Mouse (Mus musculus) gonadal fat pad, adult 2 months (tissue): ENCODE data around the gene Higd2a. TPM values are rescaled to one million over a fixed set of nuclear protein-coding genes. Genes with fewer than 3 reads are reported as not detected.

Experiments
- DNase-seq: peaks from one replicate; pipeline ENCODE4 v3.0.0-alpha.2; 2012; ENCODE audit warnings: low read depth
- polyA plus RNA-seq: library from polyadenylated mRNA; depleted of rRNA; stranded (reverse); fragments of >200 nt; gene quantifications from 2 replicates; pipeline ENCODE4 v1.2.3, GENCODE M21; 2012; rRNA removed

Gene Higd2a
- polyA plus RNA-seq = 119 and 123 TPM in 2 replicates

DNA sequence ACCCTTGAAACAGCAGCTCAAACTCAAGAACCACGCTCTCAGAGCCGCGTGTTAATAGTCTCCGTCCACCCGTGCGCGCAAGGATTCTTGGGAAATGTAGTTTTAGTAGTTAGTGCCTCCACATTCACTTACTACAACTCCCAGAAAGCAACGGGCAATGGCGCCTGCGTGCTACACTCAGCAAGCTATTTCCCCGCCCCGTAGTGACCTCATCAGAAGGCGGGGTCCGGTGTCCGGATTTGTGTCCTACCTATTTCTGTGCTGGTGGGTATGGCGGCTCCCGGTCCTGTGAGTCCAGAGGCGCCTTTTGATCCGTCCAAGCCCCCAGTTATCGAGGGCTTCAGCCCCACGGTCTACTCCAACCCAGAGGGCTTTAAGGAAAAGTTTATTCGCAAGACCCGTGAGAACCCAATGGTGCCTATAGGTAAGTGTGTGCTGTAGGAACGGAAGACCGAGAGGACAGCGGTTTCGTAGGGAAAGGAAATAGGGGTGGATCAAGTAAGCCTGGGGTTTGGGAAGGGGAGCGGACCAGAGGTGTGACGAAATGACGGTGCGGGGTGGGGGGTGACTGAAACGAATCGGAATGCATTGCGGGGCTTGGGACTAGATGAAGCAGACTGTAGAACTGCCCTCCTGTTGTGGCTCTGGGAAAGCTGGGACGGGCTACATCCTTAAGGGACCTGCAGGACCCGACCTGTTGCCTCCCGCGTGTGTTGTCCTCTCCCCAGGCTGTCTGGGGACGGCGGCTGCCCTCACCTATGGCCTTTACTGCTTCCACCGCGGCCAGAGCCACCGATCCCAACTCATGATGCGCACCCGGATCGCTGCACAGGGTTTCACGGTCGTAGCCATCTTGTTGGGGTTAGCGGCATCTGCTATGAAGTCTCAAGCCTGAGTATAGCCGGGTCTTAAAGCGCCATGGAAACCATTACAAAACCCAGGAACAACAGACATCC lies at the start of gene Higd2a, which contains the start of gene Nop16:
Gene Higd2a (plus strand): TSS at position 212 of the 956 bp plus-strand sequence.
Gene Nop16 (minus strand): TSS at position 95 of the 956 bp plus-strand sequence.
- DNase-seq = peak; percentile 81

DNA sequence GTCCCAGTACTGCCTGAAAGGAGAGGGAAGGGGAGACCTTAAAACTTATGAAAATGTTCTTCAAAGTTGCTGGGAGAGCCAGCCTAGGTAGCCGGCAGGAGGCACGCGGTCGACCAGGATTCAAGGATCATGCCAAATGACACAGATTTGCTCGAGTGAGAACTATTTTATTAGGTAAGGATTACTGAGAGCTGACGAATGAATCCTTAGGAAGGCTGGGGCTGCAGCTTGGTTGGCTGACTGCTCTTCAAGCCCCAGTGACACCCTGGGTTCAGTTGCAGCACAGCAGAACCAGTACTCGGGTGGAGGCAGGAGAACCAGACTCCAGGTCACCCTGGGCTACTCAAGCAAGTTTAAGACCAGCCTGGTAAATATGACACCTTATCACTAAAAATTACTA lies 42.0 kb upstream of the Higd2a start:
- DNase-seq = no peak

DNA sequence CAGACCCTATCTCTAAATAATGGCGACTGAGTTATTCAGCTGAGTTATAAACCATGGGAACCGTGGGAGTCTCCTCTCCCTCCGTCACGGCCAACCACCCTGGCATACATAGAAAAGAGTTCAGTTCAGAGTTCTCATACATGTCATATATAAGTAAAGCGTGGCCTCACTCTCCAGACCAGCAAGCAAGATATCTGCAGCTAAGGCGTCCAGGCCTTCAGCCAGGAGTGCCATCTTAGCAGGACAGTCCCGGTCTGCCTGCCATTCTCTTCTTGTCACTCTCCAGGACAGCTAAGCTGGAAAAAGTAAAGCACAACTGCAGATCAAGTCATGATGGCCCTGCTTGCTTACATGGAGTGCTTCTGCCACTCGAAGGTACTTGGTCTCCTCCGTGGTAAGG lies 33.8 kb upstream of the Higd2a start:
- DNase-seq = no peak

DNA sequence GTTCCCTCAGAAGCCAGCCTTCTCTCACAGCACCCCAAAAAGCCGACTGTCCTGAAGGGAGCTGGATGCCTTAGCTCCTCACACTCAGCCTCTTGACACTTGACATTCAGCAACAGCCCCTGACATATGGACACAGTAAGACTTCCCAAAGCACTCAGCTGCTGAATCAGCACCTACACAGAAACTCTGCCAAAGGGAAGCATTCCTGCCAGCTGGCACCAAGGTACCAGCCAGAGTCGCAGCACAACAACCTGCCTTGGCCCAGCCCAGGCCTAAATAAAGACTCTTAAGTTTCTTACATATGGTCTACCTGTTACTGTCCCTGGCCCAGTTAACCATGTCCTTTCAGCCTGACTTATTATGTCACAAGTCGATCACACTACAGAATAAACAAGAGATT lies 33.2 kb upstream of the Higd2a start:
- peak; percentile 58 for DNase-seq

DNA sequence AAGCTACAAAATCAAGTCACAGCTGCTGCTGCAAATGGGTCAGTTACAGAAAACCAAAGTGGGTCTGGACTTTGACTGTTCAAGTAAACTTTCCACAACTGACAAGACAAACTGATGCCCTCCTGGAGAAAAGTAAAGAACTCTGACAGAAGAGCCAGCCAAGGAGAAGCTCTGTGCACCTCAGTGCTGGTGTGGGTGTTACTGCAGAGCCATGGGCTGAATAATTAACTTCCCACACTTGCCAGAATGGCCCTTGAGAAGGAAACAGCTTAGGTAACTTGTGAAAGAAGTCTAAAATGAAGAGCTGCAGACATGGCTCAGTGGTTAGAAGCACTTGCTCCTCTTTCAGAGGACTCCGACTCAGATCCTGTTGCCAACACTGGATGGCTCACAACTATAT lies 32.4 kb upstream of the Higd2a start:
- DNase-seq = no peak

DNA sequence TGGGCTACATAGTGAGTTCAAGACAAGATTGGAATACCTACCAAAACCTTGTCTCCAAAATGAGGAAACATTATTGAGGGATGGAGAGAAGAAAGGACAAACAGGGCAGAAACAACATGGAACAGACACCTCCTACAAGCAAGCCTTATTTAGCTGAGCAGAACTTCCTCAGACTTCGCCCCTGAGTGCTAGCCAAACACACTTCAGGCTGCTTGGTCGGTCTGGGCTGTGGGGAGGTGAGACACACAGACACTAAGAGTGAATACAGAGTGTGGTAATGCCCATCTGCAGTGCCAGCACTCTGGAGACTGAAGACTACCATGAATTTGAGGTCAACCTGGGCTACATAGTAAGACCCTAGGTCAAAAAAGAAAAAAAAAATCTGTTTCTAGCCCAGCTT lies 30.4 kb upstream of the Higd2a start:
- DNase-seq = no peak

DNA sequence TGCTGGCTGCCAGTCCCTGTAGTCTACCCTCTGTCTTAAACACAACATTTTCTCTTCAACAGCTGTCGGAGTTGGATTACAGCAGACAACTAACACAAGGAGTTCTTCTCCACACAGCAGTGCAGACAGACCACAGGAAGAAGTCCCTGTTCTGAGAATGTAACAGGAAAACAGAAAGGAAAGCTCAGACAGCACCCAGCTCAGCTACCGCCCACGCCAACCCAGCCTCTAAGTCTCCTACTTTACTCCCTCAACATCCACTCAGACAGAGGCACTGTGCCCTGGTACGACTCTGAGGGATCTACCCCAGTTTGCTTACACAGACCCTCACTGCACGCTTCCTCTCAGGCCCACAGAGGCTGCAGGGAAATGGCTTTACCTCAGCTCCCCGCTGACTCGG lies 29.4 kb upstream of the Higd2a start:
- DNase-seq = no peak

DNA sequence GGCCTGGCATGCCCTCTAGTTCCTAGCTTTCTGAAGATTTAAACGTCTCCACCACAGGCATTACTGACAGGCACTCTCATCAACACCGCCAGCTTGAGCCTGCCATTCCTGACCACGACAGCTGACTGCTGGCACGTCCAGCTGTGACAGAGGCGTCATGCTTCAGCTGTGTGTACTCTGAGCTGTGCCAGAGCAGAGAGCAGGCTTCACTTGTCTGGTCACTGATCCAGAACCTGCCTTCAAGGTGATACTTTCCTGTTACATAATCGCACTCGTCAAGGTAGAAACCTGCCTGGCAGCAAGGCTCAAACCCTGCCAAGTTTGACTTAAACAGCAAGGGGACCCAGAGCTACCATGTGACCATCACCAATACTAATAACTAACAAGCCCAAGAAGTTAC lies 27.4 kb upstream of the Higd2a start:
- peak; percentile 76 for DNase-seq

DNA sequence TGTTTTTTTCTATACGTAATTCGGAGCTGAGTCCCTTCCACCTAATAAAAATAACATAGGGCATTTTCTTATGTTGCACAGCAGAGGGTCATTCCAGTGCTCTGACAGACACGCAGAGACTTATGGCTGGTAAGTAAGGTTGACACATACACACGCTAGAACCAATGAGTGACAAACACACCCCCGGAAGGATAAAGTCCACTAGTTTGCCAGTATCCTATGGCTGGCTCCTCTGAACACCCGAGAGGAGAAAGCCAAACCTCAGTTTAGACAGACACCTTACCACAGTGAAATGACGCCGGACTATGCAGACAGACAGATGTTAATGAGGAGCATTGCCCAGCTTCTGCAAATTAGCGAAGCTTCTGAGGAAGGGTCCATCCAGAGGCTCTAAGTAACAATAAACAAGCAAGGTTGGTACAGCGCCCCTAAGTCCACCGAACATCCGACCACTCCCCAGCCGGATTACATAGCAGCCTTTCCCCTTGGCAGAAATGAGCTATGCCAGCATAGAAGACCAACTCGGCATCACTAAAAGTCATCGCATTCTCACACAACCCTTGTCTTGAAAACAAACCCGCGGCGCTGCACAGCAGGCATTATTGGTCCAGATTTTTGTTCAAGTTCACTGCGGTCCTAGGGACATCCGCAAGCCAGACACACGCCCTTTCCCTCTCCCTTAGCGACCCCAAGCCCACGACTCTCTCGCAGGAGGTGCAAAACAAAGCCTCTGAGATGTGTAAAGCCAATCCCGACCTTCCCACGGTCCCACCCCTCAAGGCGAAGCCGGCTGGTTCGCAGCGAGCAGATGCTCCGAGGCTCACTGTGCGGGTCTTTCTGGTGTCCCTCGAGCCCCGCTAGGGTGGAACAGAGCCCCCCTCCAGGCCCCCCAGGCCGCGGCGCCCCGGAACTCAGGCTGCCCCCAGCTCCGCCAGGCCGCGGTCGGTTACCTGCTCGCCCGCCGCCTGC lies 25.5 kb upstream of the Higd2a start:
- DNase-seq = no peak

DNA sequence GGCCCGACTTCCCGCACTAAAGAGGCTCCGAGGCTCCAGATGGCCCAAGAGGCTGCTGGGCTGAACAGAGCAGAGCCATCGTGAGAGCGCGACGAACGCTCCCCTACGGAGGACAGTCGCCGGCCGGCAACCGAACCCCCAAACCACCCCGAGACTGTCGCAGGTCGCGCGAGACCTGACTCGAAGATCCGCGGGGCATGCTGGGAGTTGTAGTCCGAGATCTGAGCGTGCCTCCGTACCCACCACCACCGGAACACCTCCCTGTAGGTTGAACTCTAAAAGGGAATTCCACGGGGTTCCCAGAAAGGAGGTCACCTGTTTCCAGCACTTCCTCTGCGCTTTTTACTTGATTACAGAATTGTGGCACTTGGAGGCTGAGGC lies 24.8 kb upstream of the Higd2a start, which contains the start of gene 4833439L19Rik:
Gene 4833439L19Rik (minus strand): TSS at position 235 of the 381 bp plus-strand sequence.
- DNase-seq = no peak

DNA sequence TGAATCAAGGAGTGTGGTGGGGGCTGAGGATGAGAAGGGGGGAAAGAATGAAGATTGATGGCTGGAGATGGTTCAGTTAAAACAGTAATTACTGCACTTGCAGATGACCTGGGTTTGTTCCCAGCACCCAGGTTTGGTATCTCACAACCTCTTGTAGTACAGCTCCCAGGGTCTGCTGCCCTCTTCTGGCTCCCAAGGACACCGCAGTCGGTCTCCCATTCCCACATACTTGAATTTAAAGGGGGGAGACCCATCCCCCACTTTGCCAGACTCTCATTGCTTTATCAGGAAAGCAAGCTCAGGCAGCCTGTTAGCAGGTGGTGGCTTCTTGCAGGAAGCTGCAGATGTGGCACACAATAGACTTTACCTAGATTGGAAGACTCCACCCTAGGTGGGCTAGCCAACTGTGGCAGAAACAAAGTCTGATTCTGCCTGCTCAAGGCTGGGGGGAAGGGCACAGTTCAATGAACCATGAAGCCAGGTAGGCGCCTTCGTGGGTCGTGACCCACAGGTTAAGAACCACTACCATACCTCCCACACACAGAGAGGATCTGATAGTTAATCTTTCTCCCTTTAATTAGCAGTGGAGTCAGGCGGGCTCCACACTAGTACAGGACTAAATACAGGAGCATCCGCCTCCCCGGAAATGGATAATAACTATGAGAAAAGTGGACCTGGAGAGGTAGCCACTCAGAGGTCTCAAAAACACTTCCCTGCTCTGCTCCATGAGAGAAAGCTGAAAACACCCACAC lies 24.2 kb upstream of the Higd2a start:
- DNase-seq = no peak

DNA sequence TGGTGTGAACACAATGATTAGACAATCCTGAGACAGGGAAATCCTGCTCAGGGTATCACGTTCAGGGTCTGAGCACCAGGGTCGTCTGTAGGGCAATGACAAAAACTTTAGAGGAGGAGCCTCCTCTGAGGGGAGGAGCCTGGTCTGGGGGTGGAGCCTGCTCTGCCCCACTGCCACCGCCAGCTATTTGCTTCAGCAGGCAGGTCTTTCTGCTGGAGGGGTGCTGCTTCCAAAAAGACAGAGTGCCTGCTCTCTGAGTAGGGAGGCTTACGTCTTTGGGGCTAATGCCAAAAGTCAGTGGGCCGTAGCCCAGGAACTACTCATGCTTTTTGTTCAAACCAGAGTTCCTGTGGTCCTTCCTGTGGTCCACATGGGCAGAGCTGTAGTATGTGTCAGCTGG lies 21.6 kb upstream of the Higd2a start:
- no peak for DNase-seq

DNA sequence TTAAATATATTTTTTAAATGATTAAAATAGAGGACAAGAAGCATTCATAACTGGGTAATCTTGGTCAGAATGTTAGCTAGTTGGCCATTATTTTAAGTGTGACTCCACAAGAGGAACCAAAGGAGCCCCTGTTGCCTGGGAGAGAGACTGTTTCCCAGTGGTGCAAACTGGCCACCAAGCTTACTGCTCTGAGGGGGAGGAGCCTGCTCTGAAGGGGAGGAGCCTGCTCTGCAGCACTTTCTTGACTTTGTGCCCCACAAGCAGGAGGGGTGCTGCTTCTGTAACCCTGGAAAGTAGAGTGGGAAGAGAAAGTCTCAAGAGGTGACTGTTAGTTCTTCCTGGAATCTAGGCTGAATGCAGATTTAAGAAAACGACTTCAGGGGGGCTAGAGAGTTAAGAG lies 20.7 kb upstream of the Higd2a start:
- no peak for DNase-seq

DNA sequence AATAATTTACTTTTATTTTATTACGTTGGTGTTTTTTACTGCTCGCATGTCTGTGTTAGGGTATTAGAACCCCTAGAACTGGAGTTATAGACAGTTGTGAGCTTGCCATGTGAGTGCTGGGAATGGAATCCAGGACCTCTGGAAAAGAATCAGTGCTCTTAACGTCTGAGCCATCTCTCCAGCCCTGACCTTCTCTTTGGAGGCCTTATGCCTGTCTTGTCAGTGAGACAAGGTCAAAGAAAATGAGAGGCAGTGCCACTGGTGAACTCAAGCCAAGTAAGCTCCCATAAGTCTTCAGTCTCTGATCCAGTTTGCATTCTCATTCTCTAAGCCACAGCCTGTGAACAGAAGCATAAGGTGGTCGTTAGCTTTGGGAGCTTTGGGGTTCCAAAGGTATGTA lies 19.3 kb upstream of the Higd2a start:
- no peak for DNase-seq

DNA sequence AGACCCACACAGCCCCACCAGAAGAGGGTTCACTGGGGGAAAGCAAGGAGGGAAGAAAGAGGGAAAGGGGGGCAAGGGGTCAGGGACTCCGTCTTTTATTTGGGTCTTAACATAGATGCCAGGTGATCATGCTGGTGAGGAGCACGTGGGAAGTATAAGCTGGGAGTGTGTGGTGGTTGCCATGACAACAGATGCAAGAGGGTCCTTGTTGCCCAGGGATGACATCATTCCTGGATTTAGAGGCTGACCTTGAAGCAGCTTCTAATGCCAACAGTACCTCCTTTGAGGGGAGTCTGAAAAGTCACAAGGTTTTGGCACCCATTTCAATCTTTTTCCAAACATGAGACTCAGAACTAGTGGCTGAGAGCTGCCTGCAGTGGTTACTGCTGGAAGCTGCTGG lies 18.4 kb upstream of the Higd2a start:
- no peak for DNase-seq

DNA sequence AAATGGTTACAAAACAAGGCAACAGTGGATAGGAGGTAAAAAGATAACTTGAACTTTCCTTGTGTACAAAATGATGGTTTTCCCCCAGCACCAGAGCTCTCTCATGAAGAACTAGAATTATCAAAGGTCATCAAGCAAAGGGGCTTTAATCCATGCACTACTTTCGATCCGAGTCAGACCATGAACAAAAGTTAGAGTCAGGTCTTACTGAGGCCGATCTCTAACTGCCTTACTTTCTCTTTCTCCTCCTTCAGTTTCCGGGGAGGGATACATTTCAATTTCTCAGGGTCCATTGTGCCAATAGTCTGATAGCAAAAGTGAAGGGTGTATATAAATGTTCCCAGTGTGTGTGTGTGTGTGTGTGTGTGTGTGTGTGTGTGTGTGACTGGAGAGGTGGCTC lies 17.4 kb upstream of the Higd2a start:
- no peak for DNase-seq

DNA sequence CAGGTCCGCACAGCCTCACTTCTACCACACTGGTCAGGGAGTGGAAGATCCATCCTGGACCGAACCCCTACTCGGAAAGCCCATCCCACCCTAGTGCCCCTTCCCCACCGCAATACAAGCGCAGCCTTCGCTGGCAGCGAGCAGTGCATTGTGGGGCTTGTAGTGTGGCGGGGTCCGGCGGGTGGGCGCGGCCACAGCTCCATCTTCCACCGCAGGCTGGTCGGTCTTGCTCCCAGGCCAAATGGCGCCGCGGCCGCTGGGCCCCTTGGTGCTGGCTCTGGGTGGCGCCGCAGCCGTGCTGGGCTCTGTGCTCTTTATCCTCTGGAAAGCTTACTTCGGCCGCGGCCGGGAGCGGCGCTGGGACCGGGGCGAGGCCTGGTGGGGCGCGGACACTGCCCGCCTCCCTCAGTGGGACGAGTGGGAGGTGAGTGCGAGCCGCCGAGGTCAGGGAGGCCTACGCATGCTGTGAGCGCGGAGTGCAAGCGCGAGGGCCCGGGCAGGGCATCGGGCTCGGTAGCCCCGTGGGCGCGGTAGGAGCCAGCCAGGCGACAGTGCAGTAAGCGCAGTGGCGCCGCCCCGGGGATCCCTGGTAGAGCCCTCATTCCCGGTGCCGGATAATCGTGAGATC lies 15.0 kb upstream of the Higd2a start, which contains the start of gene Arl10:
Gene Arl10 (plus strand): TSS at position 162 of the 628 bp plus-strand sequence.
- no peak for DNase-seq

DNA sequence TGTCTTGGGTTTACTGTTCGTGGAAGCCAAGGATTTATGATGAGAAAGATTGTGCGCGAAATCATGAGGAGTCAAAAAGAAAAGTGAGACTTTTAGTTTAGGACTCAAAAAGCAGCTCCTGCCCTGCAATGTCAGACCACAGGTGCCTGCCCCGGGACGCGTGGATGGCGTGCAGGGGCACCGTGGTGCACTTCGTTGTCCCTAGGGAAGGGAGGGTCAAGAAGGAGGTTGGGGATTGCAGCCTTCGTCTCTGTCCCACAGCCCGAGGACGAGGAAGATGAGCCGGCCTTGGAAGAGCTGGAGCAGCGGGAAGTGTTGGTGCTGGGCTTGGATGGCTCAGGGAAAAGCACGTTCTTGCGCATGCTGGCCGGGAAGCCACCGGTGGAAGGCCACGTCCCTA lies 14.5 kb upstream of the Higd2a start:
- DNase-seq = no peak

DNA sequence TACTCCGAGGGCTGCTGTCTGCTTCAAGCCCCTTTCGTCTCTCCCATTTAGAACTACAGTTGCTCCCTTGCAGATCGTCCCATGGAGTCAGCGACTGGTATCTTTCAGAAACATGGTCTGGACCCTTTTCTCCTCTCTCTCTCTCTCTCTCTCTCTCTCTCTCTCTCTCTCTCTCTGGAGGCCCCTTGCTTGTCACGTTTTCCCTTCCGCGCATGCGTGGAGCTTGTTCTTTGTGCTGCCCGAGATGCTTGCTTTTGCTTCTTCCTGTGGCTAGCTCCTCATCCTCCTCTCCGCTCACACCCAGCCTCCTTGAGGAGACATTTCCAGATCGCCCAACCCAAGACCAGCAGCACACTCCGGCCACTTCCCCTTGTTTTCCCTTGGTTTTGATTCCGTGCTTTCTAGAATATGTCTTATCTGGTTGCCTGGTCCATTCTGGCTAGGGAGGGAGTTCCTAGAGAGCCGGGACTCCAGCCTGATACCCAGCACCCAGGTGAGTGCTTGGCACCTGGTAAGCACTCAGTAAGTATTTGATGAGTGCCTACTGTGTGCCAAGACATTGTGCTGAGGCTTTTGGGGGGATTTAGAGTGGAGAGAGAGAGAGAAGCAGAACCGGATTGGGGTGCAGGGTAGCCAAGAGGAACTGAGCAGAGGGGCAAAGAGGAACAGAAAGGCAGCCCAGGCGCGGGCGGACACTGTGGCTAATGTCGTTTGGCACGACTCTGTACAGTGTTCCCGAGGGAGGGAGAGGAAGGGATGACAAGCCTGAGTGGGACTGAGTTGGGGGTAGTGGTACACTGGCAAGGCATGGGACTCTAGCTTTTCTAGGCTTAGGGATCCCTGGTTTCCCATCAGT lies 12.1 kb upstream of the Higd2a start:
- DNase-seq = no peak

DNA sequence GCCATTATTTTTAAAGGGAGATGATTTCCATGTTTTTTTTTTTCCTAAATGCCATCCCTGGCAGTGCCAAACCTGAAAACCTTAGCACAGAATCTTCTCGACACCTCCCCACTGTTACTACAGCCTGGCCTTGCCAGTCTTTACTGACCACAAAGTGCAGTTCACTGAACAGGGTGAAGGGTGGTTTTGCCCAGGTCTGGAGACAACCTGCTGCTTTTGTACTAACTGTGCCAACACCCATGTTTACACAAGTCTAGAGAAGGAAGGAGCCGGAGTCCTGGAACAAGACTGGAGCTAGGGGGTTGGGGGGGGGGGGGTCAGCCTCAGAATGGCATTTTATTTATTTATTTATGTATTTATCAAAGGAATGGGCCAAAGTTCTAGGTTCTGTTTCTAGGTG lies 8.6 kb upstream of the Higd2a start:
- DNase-seq = no peak
